Mouse (Mus musculus): ENCODE results near the gene Svs3b.
"Not testable (repeated sequence)": the region's sequence is repeated elsewhere in the genome, so short reads cannot be mapped to it uniquely, and the experiment has no call there.

The Svs3b gene

DNA sequence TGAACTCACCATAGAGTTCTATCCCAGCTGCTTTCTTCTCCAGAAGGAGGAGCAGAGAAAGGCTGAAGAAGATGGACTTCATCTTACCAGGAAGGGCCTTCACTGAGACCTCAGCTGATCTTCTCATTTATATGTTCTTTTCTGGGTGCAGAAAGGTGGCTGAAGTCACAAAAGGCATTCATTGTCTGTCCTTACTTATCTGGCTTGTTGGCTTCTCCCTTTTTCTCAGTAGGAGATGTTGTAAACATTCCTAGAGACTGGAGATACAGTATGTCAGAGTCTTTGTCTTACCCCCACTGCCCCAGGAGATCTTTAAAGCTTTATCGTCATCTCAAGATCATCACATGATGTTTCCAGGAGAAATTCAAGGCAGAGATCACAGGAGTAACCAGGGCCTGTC lies at the start of gene Svs3b:
TSS of gene Svs3b (minus strand) at position 101 of the 400 bp plus-strand sequence.
- not testable (repeated sequence) for DNase-seq (ENCODE audit: low read depth, low spot score)

DNA sequence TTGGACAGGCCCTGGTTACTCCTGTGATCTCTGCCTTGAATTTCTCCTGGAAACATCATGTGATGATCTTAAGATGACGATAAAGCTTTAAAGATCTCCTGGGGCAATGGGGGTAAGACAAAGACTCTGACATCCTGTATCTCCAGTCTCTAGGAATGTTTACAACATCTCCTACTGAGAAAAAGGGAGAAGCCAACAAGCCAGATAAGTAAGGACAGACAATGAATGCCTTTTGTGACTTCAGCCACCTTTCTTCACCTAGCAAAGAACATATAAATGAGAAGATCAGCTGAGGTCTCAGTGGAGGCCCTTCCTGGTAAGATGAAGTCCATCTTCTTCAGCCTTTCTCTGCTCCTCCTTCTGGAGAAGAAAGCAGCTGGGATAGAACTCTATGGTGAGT lies 32.5 kb upstream of the Svs3b start, which contains the start of gene Svs3a:
TSS of gene Svs3a (plus strand) at position 301 of the 400 bp plus-strand sequence.
- DNase-seq (ENCODE audit: low read depth, low spot score) = not testable (repeated sequence)

GRCm38 (mm10) chr2:164278359-164278758 lies 21.9 kb upstream of the Svs3b start, which contains the start of gene Svs4:
Gene Svs4 (minus strand): TSS chr2:164278459.
- no peak for DNase-seq (ENCODE audit: low read depth, low spot score)

DNA sequence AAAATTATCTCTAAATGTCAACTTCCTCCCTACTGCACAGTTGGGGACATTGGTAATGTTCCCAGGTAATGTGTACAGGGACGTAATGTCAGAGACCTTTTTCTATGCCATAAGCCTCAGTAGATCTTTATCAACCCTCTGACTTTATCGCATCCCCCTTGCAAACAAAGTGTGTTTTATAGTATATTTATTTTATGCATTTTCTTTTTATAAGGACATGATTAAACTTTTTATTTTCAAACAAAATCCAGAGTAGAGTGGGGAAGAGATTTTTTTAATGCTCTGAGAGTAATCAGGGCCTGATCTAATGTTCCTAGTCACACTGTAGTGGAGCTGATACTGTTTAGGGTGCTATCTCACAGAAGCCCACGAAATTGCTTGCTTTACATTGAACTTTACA lies 18.1 kb downstream of the Svs3b start, which contains the start of gene Svs2:
TSS of gene Svs2 (minus strand) at position 101 of the 400 bp plus-strand sequence.
- no peak for DNase-seq (ENCODE audit: low read depth, low spot score)

DNA sequence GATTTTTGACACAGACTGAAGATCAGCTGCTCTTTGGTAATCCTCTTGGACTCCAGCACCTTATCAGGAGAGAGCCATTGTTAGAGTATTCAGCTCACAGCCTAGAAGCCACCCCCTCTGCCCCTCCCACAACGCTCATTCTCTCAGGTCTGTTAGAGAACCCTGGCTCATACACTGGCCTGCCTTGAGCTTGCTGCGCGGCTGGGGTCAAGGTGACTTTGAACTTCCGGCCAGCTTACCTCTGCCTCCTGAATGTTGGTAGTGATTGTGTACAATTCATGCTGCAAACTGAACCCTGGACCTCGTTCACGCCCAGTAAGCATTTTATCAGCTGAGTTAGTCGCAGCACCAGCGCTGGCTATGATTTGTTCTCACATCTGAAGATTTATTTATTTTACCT lies 23.8 kb downstream of the Svs3b start:
- no peak for DNase-seq (ENCODE audit: low read depth, low spot score)

GRCm38 (mm10) chr2:164228361-164229070 lies 27.9 kb downstream of the Svs3b start:
- no peak for DNase-seq (ENCODE audit: low read depth, low spot score)

DNA sequence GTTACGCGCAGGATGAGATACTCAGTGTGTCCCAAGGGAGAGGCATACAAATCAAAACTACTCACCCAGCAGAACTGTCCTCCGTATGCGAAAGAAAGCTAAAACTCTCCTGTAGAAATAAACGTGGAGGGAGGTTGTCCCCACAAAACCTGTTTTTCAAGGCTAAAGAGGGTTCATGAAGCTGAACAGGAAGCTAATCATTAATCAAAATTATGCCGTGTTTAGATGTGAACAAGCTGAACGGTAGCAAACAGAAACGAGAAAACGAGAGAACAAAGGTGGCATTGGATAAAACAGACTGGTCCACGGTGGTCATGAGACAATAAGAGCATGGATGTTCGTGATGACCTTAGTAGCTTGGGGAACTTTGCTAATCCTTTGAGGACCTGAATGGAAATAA lies 34.9 kb downstream of the Svs3b start, which contains the start of gene Wfdc15b:
TSS of gene Wfdc15b (minus strand) at position 139 of the 400 bp plus-strand sequence.
- no peak for DNase-seq (ENCODE audit: low read depth, low spot score)

GRCm38 (mm10) chr2:164219295-164219694 lies 37.1 kb downstream of the Svs3b start:
- no peak for DNase-seq (ENCODE audit: low read depth, low spot score)

- DNase-seq (ENCODE audit: low read depth, low spot score) = no peak
Measured at GRCm38 (mm10) chr2:164212711-164213110, 43.7 kb downstream of the Svs3b start.

- DNase-seq (ENCODE audit: low read depth, low spot score) = no peak
Measured at GRCm38 (mm10) chr2:164210892-164211291, 45.5 kb downstream of the Svs3b start.

DNA sequence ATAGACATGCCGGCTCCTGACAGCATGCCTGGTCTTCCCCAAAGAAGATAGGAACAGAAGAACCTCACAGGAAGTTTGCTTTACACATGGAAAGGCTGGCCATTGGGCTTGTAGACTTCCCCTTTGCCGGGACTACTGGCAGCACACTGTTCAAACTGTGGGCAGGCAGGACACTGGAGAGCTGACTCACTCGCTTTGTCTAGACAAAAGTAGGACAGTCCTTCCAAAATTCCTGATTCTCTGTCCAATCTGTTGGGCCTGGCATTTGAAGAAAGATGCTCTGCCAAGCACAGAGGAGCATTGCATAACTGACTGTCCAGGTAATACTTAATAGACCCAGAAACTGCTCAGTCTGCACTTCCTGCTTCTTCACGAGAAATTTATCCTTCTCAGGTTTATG lies 49.8 kb downstream of the Svs3b start:
- DNase-seq (ENCODE audit: low read depth, low spot score) = peak; percentile 27

GRCm38 (mm10) chr2:164206011-164206410 lies 50.4 kb downstream of the Svs3b start:
- DNase-seq (ENCODE audit: low read depth, low spot score) = not testable (repeated sequence)

Measured in 3T3-L1 (cell line).